Mouse (Mus musculus): ENCODE results near the gene Ccdc93.

DNA sequence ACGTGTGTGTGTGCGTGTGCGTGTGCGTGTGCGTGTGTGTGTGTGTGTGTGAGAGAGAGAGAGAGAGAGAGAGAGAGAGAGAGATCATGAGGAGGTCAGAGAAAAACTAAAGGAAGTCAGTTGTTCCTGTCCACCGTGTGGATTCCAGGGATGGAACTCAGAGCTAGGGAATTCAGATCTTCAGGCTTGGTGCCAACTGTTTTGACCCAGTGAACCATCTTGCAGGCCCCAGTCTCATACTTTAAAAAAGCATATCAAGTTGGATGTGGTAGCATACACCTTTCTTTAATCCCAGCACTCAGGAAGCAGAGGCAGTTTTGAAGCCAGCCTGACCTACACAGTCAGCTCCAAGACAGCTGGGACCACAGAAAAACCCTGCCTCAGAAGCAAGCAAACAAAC, 98.4 kb downstream of the Ccdc93 start:
- TF ChIP-seq POLR2A (IDR thresholded peaks at IDR 0.05; ENCODE audit: extremely low read depth, insufficient read depth, low read length) = no peak
- no peak for TF ChIP-seq CTCF (IDR thresholded peaks at IDR 0.05; ENCODE audit: extremely low read depth, insufficient read depth, low read length)

All from cortical plate, adult 2 months (tissue).